Mouse (Mus musculus) hematopoietic multipotent progenitor cell, adult 10-12 weeks (in vitro differentiated cells): ENCODE data around the gene Wtip. TPM values are rescaled to one million over a fixed set of nuclear protein-coding genes. Genes with fewer than 3 reads are reported as not detected.

Experiments
- polyA plus RNA-seq: library from polyadenylated mRNA; stranded (reverse); fragments of >175 nt; gene quantifications from 2 replicates; pipeline ENCODE4 v1.2.3, GENCODE M21; 2012; ENCODE audit warnings: low replicate concordance

The Wtip gene
- polyA plus RNA-seq: 2.6 and 3.6 TPM in 2 replicates

DNA sequence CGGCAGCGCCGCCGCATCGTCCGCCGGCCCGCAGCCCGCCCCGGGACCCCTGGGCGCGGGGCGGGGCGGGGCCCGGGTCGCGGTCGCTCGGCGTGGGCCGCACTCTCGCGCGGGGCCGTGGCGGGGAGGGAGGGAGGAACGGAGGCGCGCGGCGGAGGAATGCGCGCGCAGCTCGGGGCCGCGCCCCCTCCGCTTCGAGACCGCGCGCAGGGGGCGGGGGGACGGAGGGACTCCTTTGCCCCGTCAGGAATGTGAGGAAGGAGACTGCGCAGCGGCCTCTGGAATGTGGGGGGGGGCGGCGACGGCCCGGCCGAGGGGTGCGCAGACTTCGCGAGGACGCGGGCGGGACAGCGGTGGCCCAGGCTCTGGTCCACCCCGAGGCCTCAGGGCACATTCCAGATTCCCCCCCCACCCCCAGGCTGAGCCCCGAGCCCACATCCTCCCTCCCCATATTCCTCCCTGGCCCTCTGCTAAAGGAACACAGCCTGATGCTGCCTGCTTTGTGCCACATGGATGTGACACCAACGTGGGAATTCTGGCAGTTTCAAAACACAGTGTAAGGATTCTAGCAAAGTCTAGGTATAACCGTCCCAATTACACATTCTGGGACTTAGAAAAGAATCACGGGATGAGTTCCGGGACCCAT lies at the start of gene Wtip:
Gene Wtip (minus strand): TSS at position 152 of the 646 bp plus-strand sequence.

DNA sequence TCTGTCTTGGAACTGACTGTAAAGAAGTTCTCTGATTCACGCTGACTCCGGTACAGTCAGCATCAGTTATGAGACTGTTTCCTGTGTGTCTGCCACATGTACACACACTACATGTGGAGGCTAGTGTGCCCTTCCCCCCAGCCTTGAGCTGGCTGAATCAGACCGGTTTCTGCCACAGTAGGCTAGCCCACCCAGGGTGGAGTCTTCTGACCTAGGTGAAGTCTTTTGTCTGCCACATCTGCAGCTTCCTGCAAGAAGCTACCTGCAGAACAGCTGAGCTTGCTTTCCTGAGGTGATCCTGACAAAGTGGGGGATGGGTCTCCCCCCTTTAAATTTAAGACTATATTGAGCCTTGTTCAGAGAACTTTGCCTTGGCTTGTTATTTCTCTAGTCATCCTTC lies 36.4 kb upstream of the Wtip start, which contains the start of gene Uba2:
Gene Uba2 (minus strand): TSS at position 146 of the 400 bp plus-strand sequence.

DNA sequence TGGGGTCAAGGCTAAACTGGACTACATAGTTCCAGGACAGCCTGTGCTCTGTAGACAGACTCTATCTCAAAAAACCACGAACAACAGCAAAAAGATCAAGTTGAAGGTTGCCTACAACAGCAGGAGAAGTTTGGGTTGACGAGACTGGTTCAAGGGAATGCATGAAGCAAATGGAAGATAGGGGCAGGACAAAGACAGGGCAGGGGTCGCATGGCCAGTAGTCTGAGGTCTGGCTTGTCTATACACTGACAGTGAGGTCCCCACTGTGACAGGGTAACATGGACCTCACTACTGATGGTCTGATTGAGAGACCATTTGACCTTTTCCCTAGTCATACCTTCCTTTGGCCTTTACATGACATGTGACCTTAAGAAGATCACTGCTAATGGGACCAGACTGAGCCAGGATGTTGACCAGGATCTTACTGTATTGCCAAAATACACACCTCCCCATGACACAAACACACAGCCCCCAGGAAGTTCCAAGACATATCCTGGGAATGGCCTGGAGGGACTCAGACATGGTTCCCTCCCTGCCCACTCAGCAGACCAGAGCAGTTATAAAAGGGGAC lies 38.1 kb downstream of the Wtip start, which contains the start of gene Scgb1b30:
Gene Scgb1b30 (plus strand): TSS at position 521 of the 571 bp plus-strand sequence.

Other genes starting within 250 kb of the Wtip start
- not detected in 2 replicates for gene Scgb2b26, start 188.2 kb downstream of the Wtip start, polyA plus RNA-seq
- not detected in 2 replicates for gene Scgb2b27, start 119.3 kb downstream of the Wtip start, polyA plus RNA-seq
- not detected in 2 replicates for gene Scgb1b27, start 111.8 kb downstream of the Wtip start, polyA plus RNA-seq
- gene Scgb1b30, start 37.8 kb downstream of the Wtip start, polyA plus RNA-seq: not detected in 2 replicates
- gene Uba2, start 36.3 kb upstream of the Wtip start, polyA plus RNA-seq: 12.7 and 14.3 TPM in 2 replicates
- gene Pdcd2l, start 63.4 kb upstream of the Wtip start, polyA plus RNA-seq: 5.6 and 10.0 TPM in 2 replicates
- gene Gpi1, start 97.1 kb upstream of the Wtip start, polyA plus RNA-seq: 445 and 778 TPM in 2 replicates
- not detected in 2 replicates for gene Gm6096, start 117.8 kb upstream of the Wtip start, polyA plus RNA-seq
- gene 4931406P16Rik, start 180.3 kb upstream of the Wtip start, polyA plus RNA-seq: 19.2 and 25.2 TPM in 2 replicates